Mouse (Mus musculus): ENCODE results near the gene Lurap1. TPM values are rescaled to one million over a fixed set of nuclear protein-coding genes. Genes with fewer than 3 reads are reported as not detected.
A peak's percentile ranks its signal among the peaks of the same experiment; 100 is the strongest.

Gene Lurap1
- polyA plus RNA-seq, 1 experiment from 2014 or later, result 1.5 TPM

DNA sequence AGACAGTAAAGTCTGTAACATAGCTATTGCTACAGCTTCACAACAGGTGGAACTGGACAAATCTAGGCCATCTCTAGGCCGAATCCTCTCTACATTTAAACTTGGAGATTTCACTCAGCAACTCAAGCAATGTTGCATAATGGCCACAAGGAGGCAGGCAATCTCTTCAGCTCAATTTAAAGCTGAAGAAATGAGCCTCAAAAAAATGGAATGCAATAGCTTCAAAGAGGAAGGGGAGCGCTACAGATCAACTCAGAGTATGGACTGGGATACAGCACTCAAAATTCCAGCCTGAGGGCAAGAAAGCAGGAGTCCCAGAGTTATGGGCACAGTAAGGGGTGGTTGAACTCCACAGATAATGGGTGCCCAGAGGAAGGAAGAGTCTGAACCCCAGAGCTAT is 16.1 kb downstream of the Lurap1 start:
- H3K4me1 ChIP-seq (replicated peaks), result no peaks in the 10 kb centered on the region
- H3K27ac ChIP-seq, result no peak overlapping the region
- ATAC-seq, result peak; percentile 48; the same call in 1 of the 2 replicates
- WGBS, result 36% methylated on average over 2 of the region's 2 CpGs
- H3K4me3 ChIP-seq (replicated peaks), result no peak overlapping the region
- H3K9me3 ChIP-seq, result no peaks in the 10 kb centered on the region
- H3K27me3 ChIP-seq (replicated peaks), result no peaks in the 10 kb centered on the region
- H3K36me3 ChIP-seq, result no peaks in the 10 kb centered on the region
- no peak overlapping the region for H3K9ac ChIP-seq
- no peak overlapping the region for H3K4me2 ChIP-seq (replicated peaks)

DNA sequence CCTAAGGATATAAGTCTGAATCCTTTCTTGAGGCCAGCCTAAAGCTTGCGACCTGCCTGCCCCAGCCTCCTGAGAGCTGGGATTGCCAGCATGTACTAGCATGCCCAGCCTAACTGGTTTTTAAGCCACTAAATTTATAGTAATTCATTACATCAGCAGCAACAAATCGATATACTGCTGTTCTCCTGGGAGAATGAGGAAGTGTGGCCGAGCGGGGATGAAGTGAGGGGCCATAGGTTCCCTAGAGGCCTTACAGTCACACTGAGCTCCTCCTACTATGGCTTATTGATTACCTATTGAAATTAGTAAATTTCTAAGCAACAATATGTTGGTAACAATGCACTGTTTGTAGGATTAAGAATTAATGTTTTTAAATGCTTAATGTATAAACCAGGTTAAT is 18.0 kb downstream of the Lurap1 start:
- Histone ChIP-seq H3K4me3 (replicated peaks) (no peak overlapping the region), H3K27me3 (replicated peaks) (no peaks in the 10 kb centered on the region), H3K9me3 (no peaks in the 10 kb centered on the region), H3K4me2 (replicated peaks) (no peak overlapping the region), H3K27ac (no peak overlapping the region), H3K4me1 (replicated peaks) (no peaks in the 10 kb centered on the region), H3K9ac (no peak overlapping the region), H3K36me3 (no peaks in the 10 kb centered on the region)
- WGBS, result 83% methylated on average over 4 of the region's 4 CpGs
- ATAC-seq, result no peak

DNA sequence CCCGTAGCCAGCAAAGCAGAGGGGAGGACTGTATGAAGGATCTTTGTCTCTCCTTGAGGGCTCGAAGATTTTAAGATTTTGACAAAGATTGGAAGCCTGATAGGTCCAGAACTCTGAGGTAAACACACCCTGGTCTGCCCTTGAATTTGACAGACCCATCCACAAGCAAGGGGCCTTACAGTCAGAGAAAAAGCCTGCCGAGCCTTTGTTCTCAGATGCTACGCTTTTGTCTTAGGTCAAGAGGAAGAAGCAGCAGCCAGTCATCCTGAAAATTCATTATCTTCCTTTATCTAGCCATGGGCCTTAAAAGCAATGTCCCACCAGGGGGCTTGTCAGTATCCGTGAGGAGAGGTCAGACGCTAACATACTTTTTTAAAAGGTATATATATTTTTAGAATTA is 23.2 kb downstream of the Lurap1 start:
- no peak for ATAC-seq
- Histone ChIP-seq H3K9me3 (no peaks in the 10 kb centered on the region), H3K36me3 (no peaks in the 10 kb centered on the region), H3K4me2 (replicated peaks) (no peak overlapping the region), H3K27ac (no peak overlapping the region), H3K4me3 (replicated peaks) (no peak overlapping the region), H3K27me3 (replicated peaks) (no peaks in the 10 kb centered on the region), H3K9ac (no peak overlapping the region), H3K4me1 (replicated peaks) (peaks cover 6% of the 10 kb centered on the region)
- 81% methylated on average over 6 of the region's 6 CpGs for WGBS

DNA sequence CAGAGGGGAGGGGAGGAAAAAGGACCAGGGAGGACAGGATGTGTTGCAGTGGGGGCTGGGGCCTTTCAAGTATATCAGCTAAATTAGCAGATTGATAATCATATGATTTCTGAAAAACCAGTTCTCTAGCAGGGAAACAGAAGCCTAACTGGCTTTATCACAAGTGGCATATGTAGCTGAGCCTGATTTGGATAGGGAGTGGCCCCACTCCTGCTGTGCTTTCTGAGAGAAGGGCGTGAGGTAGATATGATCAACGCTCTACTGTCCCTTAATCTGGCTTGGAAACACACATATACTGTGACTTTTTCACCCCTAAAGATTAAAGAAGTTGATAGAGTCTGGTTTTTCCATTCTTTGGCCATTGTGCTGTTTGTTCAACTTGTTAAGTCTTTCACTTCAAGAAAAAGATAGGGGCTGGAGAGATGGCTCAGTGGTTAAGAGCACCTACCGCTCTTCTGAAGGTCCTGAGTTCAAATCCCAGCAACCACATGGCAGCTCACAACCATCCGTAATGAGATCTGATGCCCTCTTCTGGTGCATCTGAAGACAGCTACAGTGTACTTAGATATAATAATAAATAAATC is 25.2 kb downstream of the Lurap1 start:
- H3K9me3 ChIP-seq, result no peaks in the 10 kb centered on the region
- peaks cover 8% of the 10 kb centered on the region for H3K4me1 ChIP-seq (replicated peaks)
- H3K27me3 ChIP-seq (replicated peaks), result no peaks in the 10 kb centered on the region
- WGBS, result 76% methylated on average over 4 of the region's 4 CpGs
- ATAC-seq, result no peak
- H3K4me2 ChIP-seq (replicated peaks), result no peak overlapping the region
- no peak overlapping the region for H3K4me3 ChIP-seq (replicated peaks)
- H3K27ac ChIP-seq, result no peak overlapping the region
- no peak overlapping the region for H3K9ac ChIP-seq
- no peaks in the 10 kb centered on the region for H3K36me3 ChIP-seq

DNA sequence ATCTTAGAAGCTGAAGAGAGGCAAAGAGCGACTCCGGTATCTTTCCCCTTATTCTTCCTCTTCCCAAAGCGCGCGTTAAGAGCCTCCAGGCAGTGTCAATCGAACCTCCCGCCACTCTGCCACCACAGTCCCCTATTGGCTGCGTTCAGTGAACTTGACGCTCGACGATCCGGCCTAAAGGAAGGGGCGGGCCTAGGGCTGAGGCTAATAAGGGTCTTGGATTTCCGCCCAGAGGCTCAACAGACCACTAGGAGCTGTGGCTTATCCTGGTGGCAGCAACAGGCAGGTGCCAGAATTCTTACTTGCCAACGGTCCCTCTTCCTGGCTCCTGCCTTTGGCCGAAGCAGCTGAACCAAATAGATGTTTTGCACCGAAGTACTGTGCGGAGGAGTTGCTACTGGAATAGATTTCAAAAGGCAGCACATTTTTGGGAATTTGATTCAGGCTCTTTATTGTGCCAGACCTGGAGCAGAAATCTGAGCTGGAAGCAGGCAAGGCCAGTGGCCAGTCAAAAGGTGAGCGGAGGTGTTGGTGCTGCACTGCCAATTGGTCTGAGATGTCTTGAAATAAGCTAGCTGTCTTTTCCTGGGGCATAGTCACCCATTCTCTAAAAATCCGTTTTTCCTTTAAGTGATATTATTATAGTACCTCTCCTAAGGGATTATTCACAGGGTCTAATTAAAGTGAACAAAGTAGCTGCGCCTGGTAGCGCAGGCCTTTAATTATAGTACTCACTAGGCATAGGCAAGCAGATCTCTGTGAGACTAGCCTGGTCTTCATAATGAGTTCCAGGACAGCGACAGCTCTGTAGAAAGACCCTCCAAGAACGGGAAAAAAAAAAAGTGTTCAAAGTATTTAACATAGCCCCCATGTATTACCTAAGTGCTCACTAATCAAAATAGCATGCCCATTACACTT is 27.3 kb downstream of the Lurap1 start, which contains the start of the genes Rad54l and Pomgnt1:
TSS of gene Rad54l (minus strand) at position 89 of the 918 bp plus-strand sequence.
TSS of gene Pomgnt1 (plus strand) at position 239 of the 918 bp plus-strand sequence.
- H3K36me3 ChIP-seq, result no peaks in the 10 kb centered on the region
- peak within 1 kb of the TSS; percentile 55 for H3K9ac ChIP-seq
- ATAC-seq, result peak; percentile 98
- peak within 1 kb of the TSS; percentile 67 for H3K4me2 ChIP-seq (replicated peaks)
- no peaks in the 10 kb centered on the region for H3K9me3 ChIP-seq
- H3K27me3 ChIP-seq (replicated peaks), result no peaks in the 10 kb centered on the region
- H3K4me3 ChIP-seq (replicated peaks), result peak within 1 kb of the TSS; percentile 47
- H3K27ac ChIP-seq, result peak within 1 kb of the TSS; percentile 62
- 4% methylated on average over 24 of the region's 24 CpGs for WGBS
- H3K4me1 ChIP-seq (replicated peaks), result peaks cover 8% of the 10 kb centered on the region

DNA sequence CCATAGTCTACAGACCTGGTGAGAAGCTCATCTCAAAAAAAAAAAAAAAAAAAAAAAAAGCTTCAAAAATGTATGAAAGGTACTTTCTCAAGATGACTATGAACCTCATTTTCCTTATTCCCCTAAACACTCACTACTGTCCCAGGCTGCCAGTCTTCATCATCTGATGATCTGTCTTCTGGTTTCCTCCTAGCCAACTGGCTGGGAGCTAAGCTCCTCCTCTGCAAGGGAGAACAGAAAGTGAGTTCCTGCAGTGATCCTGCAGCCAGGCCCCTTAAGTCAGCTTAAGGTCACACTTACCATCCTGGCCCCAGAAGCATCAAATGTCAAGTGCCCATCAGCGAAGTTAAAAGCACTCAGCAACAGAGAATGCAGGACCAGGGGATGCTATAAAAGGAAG is 28.4 kb downstream of the Lurap1 start:
- Histone ChIP-seq H3K9me3 (no peaks in the 10 kb centered on the region), H3K36me3 (no peaks in the 10 kb centered on the region), H3K4me1 (replicated peaks) (peaks cover 8% of the 10 kb centered on the region), H3K9ac (peak overlapping the region; percentile 55), H3K27me3 (replicated peaks) (no peaks in the 10 kb centered on the region), H3K27ac (peak overlapping the region; percentile 6; the same call in 1 of the 2 replicates), H3K4me2 (replicated peaks) (peak overlapping the region; percentile 67), H3K4me3 (replicated peaks) (peak overlapping the region; percentile 47)
- ATAC-seq, result peak; percentile 9; the same call in 1 of the 2 replicates
- 5% methylated on average over 1 of the region's 1 CpGs for WGBS

DNA sequence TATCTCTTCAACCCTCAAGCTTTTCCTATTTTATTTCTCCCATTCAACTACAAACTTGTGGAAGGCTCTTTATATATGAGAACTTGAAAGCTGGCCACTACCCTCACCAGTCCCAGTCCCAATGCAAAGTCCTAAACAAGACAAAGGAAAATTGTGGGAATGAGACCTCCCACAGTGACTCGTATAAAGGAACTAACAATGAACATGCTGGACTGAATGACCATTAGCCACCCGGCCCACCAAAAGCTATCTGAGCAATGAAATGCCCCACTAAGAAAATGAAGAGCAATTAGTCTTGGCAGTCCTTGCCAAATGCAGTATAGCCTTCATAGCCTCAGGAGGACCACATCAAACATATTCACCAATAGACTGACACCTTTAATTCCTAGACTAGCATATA is 39.7 kb downstream of the Lurap1 start:
- H3K9me3 ChIP-seq, result no peaks in the 10 kb centered on the region
- no peak overlapping the region for H3K9ac ChIP-seq
- H3K27me3 ChIP-seq (replicated peaks), result no peaks in the 10 kb centered on the region
- no peaks in the 10 kb centered on the region for H3K36me3 ChIP-seq
- ATAC-seq, result no peak
- no peak overlapping the region for H3K27ac ChIP-seq
- H3K4me2 ChIP-seq (replicated peaks), result no peak overlapping the region
- WGBS, result 85% methylated on average over 2 of the region's 2 CpGs
- H3K4me3 ChIP-seq (replicated peaks), result no peak overlapping the region
- no peaks in the 10 kb centered on the region for H3K4me1 ChIP-seq (replicated peaks)

DNA sequence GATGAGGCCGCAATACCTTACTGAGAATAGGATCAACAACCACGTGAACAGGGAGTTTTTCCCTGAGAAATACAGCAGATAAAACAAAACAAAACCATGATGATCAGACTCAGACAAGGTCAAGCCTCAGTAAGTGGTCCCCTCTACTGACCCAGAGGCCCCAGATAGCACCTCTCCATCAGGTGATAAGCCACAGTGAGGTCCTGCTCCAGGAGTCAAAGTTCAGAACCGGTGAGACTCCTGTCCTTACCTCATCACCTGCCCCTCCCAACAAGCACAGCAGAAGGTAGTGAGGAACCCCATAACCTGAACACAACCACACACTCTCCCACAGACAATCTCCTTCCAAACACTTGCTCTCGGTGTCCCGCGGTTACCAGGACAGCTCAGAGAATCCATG is 40.4 kb downstream of the Lurap1 start:
- no peaks in the 10 kb centered on the region; the same call in 1 of the 2 replicates for H3K36me3 ChIP-seq
- ATAC-seq, result peak; percentile 78
- H3K9me3 ChIP-seq, result no peaks in the 10 kb centered on the region
- no peaks in the 10 kb centered on the region for H3K27me3 ChIP-seq (replicated peaks)
- H3K4me1 ChIP-seq (replicated peaks), result no peaks in the 10 kb centered on the region
- H3K27ac ChIP-seq, result no peak overlapping the region
- no peak overlapping the region for H3K9ac ChIP-seq
- no peak overlapping the region for H3K4me2 ChIP-seq (replicated peaks)
- WGBS, result 89% methylated on average over 6 of the region's 6 CpGs
- no peak overlapping the region for H3K4me3 ChIP-seq (replicated peaks)

DNA sequence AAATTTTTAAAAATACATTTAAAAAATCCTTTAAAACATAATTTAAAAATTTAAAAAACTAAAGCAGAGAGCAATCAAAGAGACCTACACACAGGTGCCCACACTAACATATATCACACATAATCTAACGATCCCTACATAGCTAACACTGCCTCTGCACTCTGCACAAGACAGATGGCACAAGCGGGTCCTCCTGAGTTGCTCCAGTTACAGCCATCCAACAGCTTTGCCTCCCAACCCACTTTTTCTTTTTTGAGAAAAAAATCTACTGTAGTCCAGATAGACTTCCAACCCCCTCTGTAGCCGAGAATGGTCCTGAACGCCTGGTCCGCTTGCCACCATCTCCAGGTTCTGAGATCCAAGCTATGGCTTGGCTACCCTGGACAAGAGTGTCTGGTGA is 45.9 kb downstream of the Lurap1 start:
- WGBS, result 94% methylated on average over 5 of the region's 5 CpGs
- H3K36me3 ChIP-seq, result no peaks in the 10 kb centered on the region; the same call in none of the 2 replicates

DNA sequence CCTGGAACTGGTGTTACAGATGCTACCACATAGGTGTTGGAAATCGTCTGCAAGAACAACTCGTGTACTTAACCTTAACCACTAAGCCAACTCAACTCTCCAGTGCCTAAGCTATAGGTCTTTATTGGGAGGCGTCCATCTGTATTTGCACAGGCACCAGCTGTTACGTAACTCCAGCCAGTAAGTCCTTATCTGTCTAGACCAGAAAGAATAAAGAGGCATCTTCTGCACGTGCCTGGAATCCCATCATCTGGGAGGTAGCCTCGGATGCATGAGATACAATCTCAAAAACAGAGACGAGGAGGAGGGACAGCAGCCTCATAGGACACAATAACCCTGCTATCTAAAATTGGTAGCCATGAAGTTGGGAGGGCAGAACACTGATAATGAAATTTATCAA is 50.2 kb downstream of the Lurap1 start:
- peaks cover 31% of the 10 kb centered on the region for H3K36me3 ChIP-seq
- WGBS, result 77% methylated on average over 7 of the region's 7 CpGs
- H3K27ac ChIP-seq, result no peak overlapping the region

More for the DNA sequence above, 45.9 kb downstream of the Lurap1 start:
- Histone ChIP-seq H3K4me1 (replicated peaks) (no peaks in the 10 kb centered on the region), H3K27me3 (replicated peaks) (no peaks in the 10 kb centered on the region), H3K4me2 (replicated peaks) (no peak overlapping the region), H3K9ac (no peak overlapping the region), H3K9me3 (no peaks in the 10 kb centered on the region), H3K27ac (no peak overlapping the region), H3K4me3 (replicated peaks) (no peak overlapping the region)
- ATAC-seq, result no peak

DNA sequence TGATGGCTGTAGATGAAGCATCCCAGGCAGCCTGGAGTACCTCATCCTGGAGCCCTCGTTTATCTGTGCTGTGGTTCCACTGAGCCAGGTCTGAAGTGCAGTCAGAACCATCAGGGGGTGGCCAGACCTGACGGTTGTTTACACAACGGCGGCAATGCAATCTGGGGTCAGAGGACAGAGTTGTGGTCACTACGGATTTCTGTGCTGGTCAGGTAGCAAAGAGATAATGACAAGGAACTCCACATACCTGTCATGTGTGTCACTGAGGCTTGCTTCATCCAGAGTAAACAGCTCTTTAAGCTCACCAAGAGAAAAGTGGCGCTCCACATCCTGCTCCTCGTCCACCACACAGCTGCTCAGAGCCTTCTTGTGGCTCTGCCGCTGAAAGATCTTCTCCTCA is 53.9 kb downstream of the Lurap1 start:
- Histone ChIP-seq H3K27ac (no peak overlapping the region), H3K4me2 (replicated peaks) (no peak overlapping the region), H3K9me3 (no peaks in the 10 kb centered on the region), H3K36me3 (peaks cover 44% of the 10 kb centered on the region), H3K4me3 (replicated peaks) (no peak overlapping the region), H3K27me3 (replicated peaks) (no peaks in the 10 kb centered on the region), H3K4me1 (replicated peaks) (no peaks in the 10 kb centered on the region), H3K9ac (no peak overlapping the region)
- WGBS, result 68% methylated on average over 8 of the region's 8 CpGs
- no peak for ATAC-seq

More for the DNA sequence above, 50.2 kb downstream of the Lurap1 start:
- Histone ChIP-seq H3K4me2 (replicated peaks) (no peak overlapping the region), H3K4me1 (replicated peaks) (no peaks in the 10 kb centered on the region), H3K4me3 (replicated peaks) (no peak overlapping the region), H3K9me3 (no peaks in the 10 kb centered on the region), H3K9ac (no peak overlapping the region), H3K27me3 (replicated peaks) (no peaks in the 10 kb centered on the region)
- no peak; the same call in 1 of the 2 replicates for ATAC-seq

DNA sequence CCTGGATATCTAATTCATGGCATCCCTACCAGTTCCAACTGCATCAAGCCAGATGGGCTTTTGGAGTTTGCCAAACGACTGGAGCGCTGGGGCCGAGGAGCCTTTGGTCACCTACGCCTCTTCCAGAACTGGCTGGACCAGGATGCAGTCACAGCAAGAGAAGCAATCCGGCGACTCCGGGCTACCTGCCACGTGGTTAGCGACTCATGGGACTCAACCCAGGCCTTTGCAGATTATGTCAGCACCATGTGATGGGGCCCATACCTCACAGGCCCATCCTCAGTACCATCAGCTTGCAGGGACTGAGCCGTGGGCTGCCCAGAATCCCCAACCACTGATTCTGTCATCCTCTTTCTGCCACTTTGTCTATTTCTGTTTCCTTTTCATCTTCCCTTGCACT is 54.8 kb downstream of the Lurap1 start:
- no peak for ATAC-seq
- H3K4me1 ChIP-seq (replicated peaks), result no peaks in the 10 kb centered on the region
- H3K4me3 ChIP-seq (replicated peaks), result no peak overlapping the region
- no peak overlapping the region for H3K4me2 ChIP-seq (replicated peaks)
- no peak overlapping the region for H3K27ac ChIP-seq
- H3K27me3 ChIP-seq (replicated peaks), result no peaks in the 10 kb centered on the region
- 89% methylated on average over 10 of the region's 10 CpGs for WGBS
- H3K9ac ChIP-seq, result no peak overlapping the region
- peaks cover 44% of the 10 kb centered on the region for H3K36me3 ChIP-seq
- H3K9me3 ChIP-seq, result no peaks in the 10 kb centered on the region

Measured in intestine, embryonic 15.5 days (tissue).